Mouse (Mus musculus) CH12.LX (cell line): ENCODE measurements around the gene Ppp4c. TPM values are rescaled to one million over a fixed set of nuclear protein-coding genes. Genes with fewer than 3 reads are reported as not detected.

Experiments
- DNase-seq: peaks from one replicate; pipeline ENCODE4 v3.0.0-alpha.2; 2013; ENCODE audit errors: extremely low read depth
- H3K27ac ChIP-seq: 2 replicates; pipeline ENCODE4 v1.5.1; 2012; ENCODE audit warnings: low read depth, mild to moderate bottlenecking, control low read depth, moderate library complexity; ENCODE audit not compliant: insufficient read depth
- H3K27me3 ChIP-seq: replicated peaks from 2 replicates; pipeline ENCODE3; 2012; ENCODE audit warnings: inconsistent platforms
- H3K36me3 ChIP-seq, 2 experiments: replicated peaks in 1 of 2; 2 replicates each; pipeline versions ENCODE3 to v1.6.1; 2012; ENCODE audit warnings: inconsistent platforms in 1 of 2, low read length in 1 of 2, mild to moderate bottlenecking in 1 of 2, mixed read lengths in 1 of 2, moderate library complexity in 1 of 2; ENCODE audit not compliant: control insufficient read depth in 1 of 2, insufficient read depth in 1 of 2
- H3K4me1 ChIP-seq, 2 experiments: 2 replicates each; pipeline ENCODE4 v1.6.1; 2012; ENCODE audit warnings: inconsistent platforms in 1 of 2, moderate library complexity in 1 of 2; ENCODE audit not compliant: insufficient read depth in 2 of 2, control insufficient read depth in 1 of 2
- H3K4me2 ChIP-seq: 2 replicates; pipeline ENCODE4 v1.6.1; 2012; ENCODE audit warnings: low read depth, mild to moderate bottlenecking, control low read depth; ENCODE audit not compliant: poor library complexity, insufficient read depth, severe bottlenecking
- H3K4me3 ChIP-seq, 3 experiments: fragments of 150-350 bp in 1 of 3; sonication (generic) in 1 of 3; replicated peaks in 1 of 3; 2 replicates each; pipeline versions ENCODE3 to v1.5.1; 2011 to 2012; ENCODE audit warnings: low read depth in 2 of 3, low read length in 2 of 3, mild to moderate bottlenecking in 2 of 3, moderate library complexity in 2 of 3, control low read depth in 1 of 3, improper control_type of control experiment in 1 of 3, inconsistent platforms in 1 of 3, mixed read lengths in 1 of 3; ENCODE audit not compliant: poor library complexity in 1 of 3
- H3K79me2 ChIP-seq: replicated peaks from 2 replicates; pipeline ENCODE4 v1.6.1; 2012; ENCODE audit warnings: mild to moderate bottlenecking, moderate library complexity; ENCODE audit not compliant: control insufficient read depth, poor library complexity, insufficient read depth, severe bottlenecking; ENCODE audit errors: extremely low read depth
- H3K9ac ChIP-seq: 2 replicates; pipeline ENCODE4 v1.6.1; 2012; ENCODE audit warnings: low read depth, mild to moderate bottlenecking, control low read depth, moderate library complexity; ENCODE audit not compliant: insufficient read depth
- H3K9me3 ChIP-seq: replicated peaks from 2 replicates; pipeline ENCODE3; 2012; ENCODE audit warnings: low read length, inconsistent platforms, mixed read lengths
- BHLHE40 ChIP-seq: IDR thresholded peaks from 2 replicates; pipeline ENCODE4 v1.6.1; 2011; ENCODE audit warnings: mild to moderate bottlenecking, low read depth, low read length, improper control_type of control experiment
- CHD1 ChIP-seq: IDR thresholded peaks from 2 replicates; pipeline ENCODE4 v1.6.1; 2012; ENCODE audit warnings: low read depth, low read length, improper control_type of control experiment, inconsistent platforms
- CTCF ChIP-seq, 2 experiments: IDR thresholded peaks in 1 of 2; conservative IDR thresholded peaks in 1 of 2; 2 replicates each; pipeline ENCODE4 v1.5.1; 2011 to 2012; ENCODE audit warnings: low read depth in 2 of 2, low read length in 2 of 2, improper control_type of control experiment in 1 of 2, inconsistent platforms in 1 of 2, mild to moderate bottlenecking in 1 of 2, moderate library complexity in 1 of 2
- E2F4 ChIP-seq: IDR thresholded peaks from 2 replicates; pipeline ENCODE4 v1.6.1; 2011; ENCODE audit warnings: low read depth, low read length, improper control_type of control experiment; ENCODE audit not compliant: insufficient replicate concordance
- ELF1 ChIP-seq: IDR thresholded peaks from 2 replicates; pipeline ENCODE4 v1.6.1; 2014; ENCODE audit warnings: low read depth, mild to moderate bottlenecking, inconsistent platforms, low read length, improper control_type of control experiment
- EP300 ChIP-seq: IDR thresholded peaks from 2 replicates; pipeline ENCODE4 v1.6.1; 2011; ENCODE audit warnings: low read length, improper control_type of control experiment
- ETS1 ChIP-seq: conservative IDR thresholded peaks from 2 replicates; pipeline ENCODE4 v1.6.1; 2012; ENCODE audit warnings: low read depth, mild to moderate bottlenecking, inconsistent platforms, low read length, improper control_type of control experiment, moderate library complexity
- HCFC1 ChIP-seq: IDR thresholded peaks from 2 replicates; pipeline ENCODE4 v1.6.1; 2012; ENCODE audit warnings: low read depth, mild to moderate bottlenecking, inconsistent platforms, low read length, improper control_type of control experiment
- IRF4 ChIP-seq: IDR thresholded peaks from 2 replicates; pipeline ENCODE4 v1.6.1; 2014; ENCODE audit warnings: low read depth, mild to moderate bottlenecking, inconsistent platforms, low read length, improper control_type of control experiment
- JUN ChIP-seq: IDR thresholded peaks from 2 replicates; pipeline ENCODE4 v1.6.1; 2011; ENCODE audit warnings: low read depth, mild to moderate bottlenecking, low read length, improper control_type of control experiment, moderate library complexity; ENCODE audit not compliant: insufficient read depth
- KAT2A ChIP-seq: IDR thresholded peaks from 2 replicates; pipeline ENCODE4 v1.6.1; 2012; ENCODE audit warnings: low read length, improper control_type of control experiment, inconsistent platforms; ENCODE audit not compliant: insufficient replicate concordance
- MAFK ChIP-seq: IDR thresholded peaks from 2 replicates; pipeline ENCODE4 v1.6.1; 2011; ENCODE audit warnings: low read length, improper control_type of control experiment; ENCODE audit not compliant: insufficient replicate concordance
- MAX ChIP-seq: IDR thresholded peaks from 2 replicates; pipeline ENCODE4 v1.6.1; 2011; ENCODE audit warnings: low read length, improper control_type of control experiment
- MAZ ChIP-seq: IDR thresholded peaks from 2 replicates; pipeline ENCODE4 v1.6.1; 2012; ENCODE audit warnings: low read depth, mild to moderate bottlenecking, inconsistent platforms, low read length, improper control_type of control experiment, moderate library complexity
- MEF2A ChIP-seq: IDR thresholded peaks from 2 replicates; pipeline ENCODE4 v1.6.1; 2014; ENCODE audit warnings: low read depth, mild to moderate bottlenecking, inconsistent platforms, low read length, improper control_type of control experiment, borderline replicate concordance
- MXI1 ChIP-seq: IDR thresholded peaks from 2 replicates; pipeline ENCODE4 v1.6.1; 2011; ENCODE audit warnings: mild to moderate bottlenecking, low read depth, low read length, improper control_type of control experiment
- MYC ChIP-seq: IDR thresholded peaks from 2 replicates; pipeline ENCODE4 v1.6.1; 2011; ENCODE audit warnings: low read depth, mild to moderate bottlenecking, improper control_type of control experiment, low read length
- NELFE ChIP-seq: IDR thresholded peaks from 2 replicates; pipeline ENCODE4 v1.6.1; 2011; ENCODE audit warnings: low read depth, low read length, improper control_type of control experiment
- NRF1 ChIP-seq: IDR thresholded peaks from 2 replicates; pipeline ENCODE4 v1.6.1; 2014; ENCODE audit warnings: low read depth, mild to moderate bottlenecking, inconsistent platforms, low read length, improper control_type of control experiment, moderate library complexity
- PAX5 ChIP-seq: IDR thresholded peaks from 2 replicates; pipeline ENCODE4 v1.6.1; 2012; ENCODE audit warnings: low read length, inconsistent platforms, mixed read lengths
- POLR2A ChIP-seq: IDR thresholded peaks from 2 replicates; pipeline ENCODE4 v1.6.1; 2011; ENCODE audit warnings: low read depth, mild to moderate bottlenecking, improper control_type of control experiment, low read length
- POLR2AphosphoS2 ChIP-seq: IDR thresholded peaks from 2 replicates; pipeline ENCODE4 v1.6.1; 2011; ENCODE audit warnings: low read depth, low read length, improper control_type of control experiment
- RAD21 ChIP-seq: IDR thresholded peaks from 2 replicates; pipeline ENCODE4 v1.6.1; 2011; ENCODE audit warnings: low read depth, mild to moderate bottlenecking, low read length, improper control_type of control experiment, moderate library complexity
- RCOR1 ChIP-seq: conservative IDR thresholded peaks from 2 replicates; pipeline ENCODE4 v1.6.1; 2012; ENCODE audit warnings: low read depth, mild to moderate bottlenecking, inconsistent platforms, low read length, improper control_type of control experiment
- SIN3A ChIP-seq: IDR thresholded peaks from 2 replicates; pipeline ENCODE4 v1.6.1; 2012; ENCODE audit warnings: low read length, improper control_type of control experiment, inconsistent platforms
- SMC3 ChIP-seq: IDR thresholded peaks from 2 replicates; pipeline ENCODE4 v1.6.1; 2011; ENCODE audit warnings: low read depth, low read length, improper control_type of control experiment
- TBP ChIP-seq: conservative IDR thresholded peaks from 2 replicates; pipeline ENCODE4 v1.6.1; 2011; ENCODE audit warnings: low read depth, low read length, improper control_type of control experiment
- UBTF ChIP-seq: IDR thresholded peaks from 2 replicates; pipeline ENCODE4 v1.6.1; 2012; ENCODE audit warnings: low read depth, mild to moderate bottlenecking, inconsistent platforms, low read length, improper control_type of control experiment, moderate library complexity
- USF1 ChIP-seq: IDR thresholded peaks from 2 replicates; pipeline ENCODE4 v1.6.1; 2014; ENCODE audit warnings: low read depth, mild to moderate bottlenecking, inconsistent platforms, low read length, improper control_type of control experiment
- ZC3H11A ChIP-seq: IDR thresholded peaks from 2 replicates; pipeline ENCODE4 v1.6.1; 2012; ENCODE audit warnings: low read depth, mild to moderate bottlenecking, inconsistent platforms, low read length, improper control_type of control experiment
- ZKSCAN1 ChIP-seq: IDR thresholded peaks from 2 replicates; pipeline ENCODE4 v1.6.1; 2012; ENCODE audit warnings: low read depth, inconsistent platforms, low read length, improper control_type of control experiment, borderline replicate concordance
- dilution Hi-C: fragments of 300-500 bp; cut with MboI; formaldehyde crosslinking; loops from 2 replicates; pipeline ENCODE4 v1.14.3; 2020; ENCODE audit warnings: low sequenced_read_pairs; ENCODE audit not compliant: extremely low pct_unique_long_range_greater_than_20kb, extremely low pct_ligation_motif_present
- in situ Hi-C: fragments of 300-500 bp; cut with MboI; formaldehyde crosslinking; loops from 3 replicates; pipeline ENCODE4 v1.14.3; 2019; ENCODE audit warnings: low sequenced_read_pairs, low pct_ligation_motif_present, low pct_unique_long_range_greater_than_20kb, mixed read lengths
- polyA plus RNA-seq: library from polyadenylated mRNA; unstranded; fragments of >175 nt; gene quantifications from 2 replicates; pipeline ENCODE4 v1.2.1, GENCODE M21; 2012; ENCODE audit warnings: low read depth; ENCODE audit not compliant: insufficient read length
- total RNA-seq, 2 experiments: library from RNA; depleted of rRNA; stranded (reverse); fragments of 300-350 nt in 1 of 2; fragments of >200 nt in 1 of 2; gene quantifications; 2 replicates each; pipeline ENCODE4 v1.2.3; 2012 to 2014

Ppp4c gene
- total and polyA plus RNA-seq, 3 experiments: 161 to 213 (median 195) TPM

DNA sequence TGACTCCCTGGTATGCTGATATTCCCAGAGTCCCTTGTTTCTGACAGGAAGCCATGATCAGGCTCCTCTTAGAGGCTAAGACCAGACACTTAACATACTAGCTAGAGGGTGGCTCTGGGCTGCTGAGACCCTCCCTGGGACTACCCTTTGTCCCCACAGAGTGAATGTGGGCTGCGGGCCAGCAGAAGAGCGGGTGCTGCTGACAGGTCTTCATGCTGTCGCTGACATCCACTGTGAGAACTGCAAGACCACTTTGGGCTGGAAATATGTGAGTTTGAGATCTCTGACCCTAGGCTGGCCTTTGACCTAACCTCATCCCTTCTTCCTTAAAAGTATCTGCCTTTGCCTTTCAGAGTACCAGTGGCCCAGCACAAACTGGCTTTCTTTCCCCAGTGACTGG is 14.1 kb downstream of the Ppp4c start:
- H3K9ac ChIP-seq: peak overlapping the region; percentile 100
- dilution Hi-C loops (no loop called here), in situ Hi-C loops (no loop called here)
- H3K79me2 ChIP-seq: peaks cover 2% of the 10 kb centered on the region; the same call in 1 of the 2 replicates
- peaks cover 42 to 61% of the 10 kb centered on the region in 2 experiments for H3K36me3 ChIP-seq
- H3K4me2 ChIP-seq: peak overlapping the region; percentile 62
- DNase-seq: no peak
- peak overlapping the region; percentile 70 to 89 (median 77) for H3K4me3 ChIP-seq
- H3K4me1 ChIP-seq: peaks cover 14 to 83% of the 10 kb centered on the region in 2 experiments
- TF ChIP-seq POLR2AphosphoS2: no peak
- no peak for TF ChIP-seq SIN3A
- no peak for TF ChIP-seq RCOR1
- no peak for TF ChIP-seq CHD1
- no peak for TF ChIP-seq CTCF (conservative IDR thresholded peaks at IDR 0.05 in 1 of 2, IDR thresholded peaks at IDR 0.05 in 1 of 2; ENCODE audit: low read depth in 2 of 2, low read length in 2 of 2)
- no peak overlapping the region for H3K27ac ChIP-seq
- peaks cover 5% of the 10 kb centered on the region for H3K9me3 ChIP-seq
- no peaks in the 10 kb centered on the region for H3K27me3 ChIP-seq

GRCm38 (mm10) chr7:126777476-126777875 is 14.8 kb downstream of the Ppp4c start:
- no peaks in the 10 kb centered on the region for H3K27me3 ChIP-seq
- peaks cover 5% of the 10 kb centered on the region for H3K9me3 ChIP-seq
- dilution Hi-C loops: no loop called here
- peak overlapping the region; percentile 62 for H3K4me2 ChIP-seq
- H3K36me3 ChIP-seq: peaks cover 35 to 59% of the 10 kb centered on the region in 2 experiments
- H3K79me2 ChIP-seq: peaks cover 2% of the 10 kb centered on the region; the same call in 1 of the 2 replicates
- peak overlapping the region; percentile 61 for H3K27ac ChIP-seq
- H3K4me3 ChIP-seq: peak overlapping the region; percentile 70 to 89 (median 77)
- H3K9ac ChIP-seq: peak overlapping the region; percentile 100
- peak; percentile 74 for DNase-seq
- peaks cover 14 to 76% of the 10 kb centered on the region in 2 experiments for H3K4me1 ChIP-seq
- in situ Hi-C loops: no loop called here
- TF ChIP-seq BHLHE40 (peak; percentile 22; the same call in 1 of the 2 replicates), NELFE (no peak), CTCF (conservative IDR thresholded peaks at IDR 0.05 in 1 of 2, IDR thresholded peaks at IDR 0.05 in 1 of 2; ENCODE audit: low read depth in 2 of 2, low read length in 2 of 2) (no peak), MAFK (no peak), JUN (no peak), MAZ (0 out of 2 replicates have a peak, but pooled peaks have one; percentile 54), USF1 (no peak), HCFC1 (no peak), SMC3 (no peak), ZC3H11A (no peak), EP300 (no peak), IRF4 (peak; percentile 78), MYC (no peak), KAT2A (no peak), ELF1 (0 out of 2 replicates have a peak, but pooled peaks have one; percentile 24), SIN3A (no peak), E2F4 (no peak), UBTF (no peak), MXI1 (no peak; the same call in 1 of the 2 replicates), POLR2A (no peak), POLR2AphosphoS2 (no peak), ZKSCAN1 (no peak), NRF1 (no peak), RAD21 (no peak), CHD1 (no peak), ETS1 (peak; percentile 79), PAX5 (no peak), TBP (0 out of 2 replicates have a peak, but pooled peaks have one; percentile 16), MAX (0 out of 2 replicates have a peak, but pooled peaks have one; percentile 34), RCOR1 (no peak), MEF2A (peak; percentile 34; the same call in 1 of the 2 replicates)
